Mouse (Mus musculus): Measurements from ENCODE around the gene Med16.
"Not testable (repeated sequence)": the region's sequence is repeated elsewhere in the genome, so short reads cannot be mapped to it uniquely, and the experiment has no call there.

Gene Med16

DNA sequence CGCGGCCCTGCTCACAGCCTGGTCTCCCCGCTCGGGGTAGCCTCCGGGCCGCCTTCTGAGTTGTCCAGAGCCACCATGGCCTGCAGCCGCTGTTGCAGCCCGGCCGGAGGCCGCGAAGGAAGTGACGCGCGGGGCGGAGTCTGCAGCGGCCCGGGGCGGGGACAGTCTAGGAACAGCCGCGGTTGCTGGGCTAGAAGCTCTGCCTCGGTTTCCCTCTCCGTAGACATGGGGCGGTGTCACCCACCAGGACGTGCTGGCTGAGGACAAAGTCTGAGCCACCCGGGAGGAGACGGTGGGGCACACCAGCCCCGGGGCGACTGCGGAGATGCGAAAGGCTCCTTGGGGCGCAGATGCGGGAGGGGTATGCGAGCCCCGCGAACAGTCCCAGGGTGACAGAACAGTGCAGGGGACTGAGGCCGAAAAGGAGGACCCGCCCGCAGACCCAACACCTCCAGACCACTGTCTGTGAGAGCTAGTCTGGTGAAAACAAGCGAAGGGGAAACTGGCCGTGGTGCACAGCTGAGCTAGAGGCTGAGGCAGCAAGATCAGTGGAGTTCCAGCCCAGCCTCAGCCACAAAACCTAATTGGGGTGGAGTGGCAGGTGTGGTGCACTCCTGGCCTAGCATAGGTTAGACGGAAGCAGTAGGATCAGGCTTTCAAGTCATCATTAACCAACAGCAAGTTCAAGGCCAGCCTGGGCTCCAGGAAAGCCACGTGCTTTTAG lies 8.2 kb upstream of the Med16 start, which contains the start of gene Kiss1r:
Gene Kiss1r, plus strand, starts transcription at position 164 of the 724 bp plus-strand sequence.
- DNase-seq: peak; percentile 94

DNA sequence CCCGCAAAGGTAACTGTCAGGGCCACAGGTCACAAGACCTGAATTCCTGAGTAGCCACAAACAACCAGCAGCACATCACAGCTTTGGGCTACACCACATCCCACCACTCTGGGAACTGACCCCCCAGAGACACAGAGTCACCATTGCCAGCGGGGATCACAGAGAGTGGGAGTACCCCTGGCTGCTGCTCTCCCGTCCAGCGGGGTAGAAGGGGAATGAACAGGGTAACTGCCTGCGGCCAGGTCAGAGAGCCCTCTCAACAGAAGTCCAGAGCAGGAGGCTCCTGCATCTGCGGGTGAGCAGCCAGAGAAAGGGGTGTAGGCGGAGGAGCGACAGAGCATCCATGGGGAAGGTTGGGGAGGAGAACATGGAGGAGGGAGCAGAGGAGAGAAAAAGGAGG lies 7.4 kb upstream of the Med16 start:
- DNase-seq: no peak

DNA sequence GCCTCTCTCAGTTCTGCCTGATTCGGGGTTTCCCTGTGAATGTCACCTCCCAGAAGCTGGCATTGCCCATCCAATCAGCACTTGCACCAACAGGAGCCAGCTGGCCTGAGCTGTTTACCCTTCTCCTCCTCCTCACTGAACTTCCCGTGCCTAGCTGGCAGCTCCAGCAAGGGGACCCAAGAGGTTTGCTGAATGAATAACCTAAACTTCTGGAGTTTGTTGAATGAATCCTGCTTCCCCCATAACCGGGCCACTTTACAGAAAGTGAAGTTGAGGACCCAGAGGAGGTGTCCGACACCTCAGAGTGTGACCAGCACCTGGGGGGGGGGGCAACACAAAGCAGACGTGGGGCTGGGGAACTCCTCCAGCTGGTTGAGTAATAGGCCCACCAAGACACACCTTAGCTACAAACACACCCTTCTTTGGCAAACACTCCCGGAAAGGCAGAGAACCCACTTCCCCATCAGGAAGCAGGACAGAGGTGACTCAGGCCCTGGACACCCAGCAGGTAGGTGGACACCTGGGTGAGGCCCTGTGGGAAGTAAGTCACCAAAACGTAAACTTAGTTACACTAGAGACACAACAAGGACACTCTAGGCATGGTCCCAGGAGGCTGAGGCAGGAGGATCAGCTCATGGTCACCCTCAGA lies 6.3 kb upstream of the Med16 start:
- DNase-seq: no peak

DNA sequence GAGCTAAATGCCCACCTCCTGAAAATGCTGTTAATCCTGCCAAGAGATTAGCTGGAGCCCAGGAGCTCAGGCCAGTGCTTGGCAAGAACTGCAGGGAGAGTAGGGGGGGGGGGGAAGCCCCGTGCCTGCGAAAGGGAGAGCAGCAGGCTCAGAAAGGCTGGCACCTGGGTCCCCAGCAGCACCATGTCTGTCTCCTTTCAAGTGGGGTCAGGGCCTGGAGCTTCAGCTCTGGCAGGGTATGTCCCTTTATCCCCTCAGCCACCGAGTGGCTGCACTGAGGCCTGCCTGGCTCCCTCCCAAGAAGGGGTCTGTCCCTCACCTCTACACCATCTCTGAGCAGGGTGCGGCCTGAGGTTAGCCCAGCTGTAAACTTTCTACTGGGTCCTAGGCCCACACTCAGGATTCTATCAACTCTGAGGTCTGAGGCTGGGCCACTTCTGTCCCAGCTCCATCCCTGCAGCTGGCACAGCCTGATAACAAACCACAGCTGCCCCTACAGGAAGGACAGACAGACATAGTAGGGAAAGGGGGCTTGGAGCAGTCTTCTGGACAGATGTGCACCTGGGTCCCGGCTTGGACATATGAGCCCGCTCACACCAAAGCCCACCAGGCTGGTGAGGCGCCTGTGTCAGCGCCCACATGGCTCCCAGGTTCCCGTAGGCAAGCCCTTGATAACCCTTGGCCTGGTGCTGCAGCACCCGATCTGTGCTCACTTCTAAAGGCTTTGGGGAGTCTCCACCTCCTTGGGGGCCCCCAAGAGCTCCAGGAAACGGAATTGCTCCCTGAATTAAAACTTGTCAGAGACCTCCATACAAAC lies 5.6 kb upstream of the Med16 start:
- DNase-seq: no peak

DNA sequence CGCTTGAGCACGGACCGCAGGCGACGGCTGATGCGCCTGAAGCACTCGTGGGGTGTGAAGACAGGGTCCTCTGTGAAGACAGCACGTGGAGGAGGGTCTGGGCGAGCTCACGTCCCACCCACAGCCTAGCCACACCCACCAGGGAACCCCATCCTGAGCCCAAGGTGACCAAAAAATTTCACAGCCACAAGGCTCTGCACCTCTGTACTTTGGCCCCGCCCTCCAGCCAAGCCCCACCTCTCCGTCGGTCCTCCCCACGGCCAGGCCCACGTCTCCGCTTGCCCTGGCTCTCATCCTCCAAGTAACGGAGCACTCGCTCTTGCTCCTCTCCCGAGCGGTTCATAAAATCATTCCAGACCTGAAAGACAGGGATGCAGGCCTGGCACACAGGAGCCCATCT lies 3.7 kb upstream of the Med16 start:
- no peak for DNase-seq

DNA sequence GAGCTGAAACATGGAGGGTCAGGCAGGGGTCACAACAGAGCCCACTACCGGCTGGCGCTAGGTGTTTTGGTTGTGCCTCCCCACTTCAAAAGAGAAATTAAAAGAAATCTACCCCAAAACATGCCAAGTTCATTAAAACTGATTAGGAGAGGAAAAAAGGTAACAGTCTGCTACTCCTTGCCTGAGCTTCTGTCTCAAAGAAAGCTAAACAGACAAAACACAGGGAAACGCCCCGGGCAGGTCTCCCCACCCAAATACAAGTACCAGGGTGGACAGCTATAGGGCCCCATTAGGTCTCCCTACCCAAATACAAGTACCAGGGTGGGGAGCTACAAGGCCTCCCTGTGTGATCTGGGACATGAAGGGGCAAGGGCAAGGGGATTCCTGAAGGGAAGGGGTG lies 1.8 kb upstream of the Med16 start, which contains the start of gene Gm26602:
Gene Gm26602, plus strand, starts transcription at position 301 of the 400 bp plus-strand sequence.
- DNase-seq: no peak

DNA sequence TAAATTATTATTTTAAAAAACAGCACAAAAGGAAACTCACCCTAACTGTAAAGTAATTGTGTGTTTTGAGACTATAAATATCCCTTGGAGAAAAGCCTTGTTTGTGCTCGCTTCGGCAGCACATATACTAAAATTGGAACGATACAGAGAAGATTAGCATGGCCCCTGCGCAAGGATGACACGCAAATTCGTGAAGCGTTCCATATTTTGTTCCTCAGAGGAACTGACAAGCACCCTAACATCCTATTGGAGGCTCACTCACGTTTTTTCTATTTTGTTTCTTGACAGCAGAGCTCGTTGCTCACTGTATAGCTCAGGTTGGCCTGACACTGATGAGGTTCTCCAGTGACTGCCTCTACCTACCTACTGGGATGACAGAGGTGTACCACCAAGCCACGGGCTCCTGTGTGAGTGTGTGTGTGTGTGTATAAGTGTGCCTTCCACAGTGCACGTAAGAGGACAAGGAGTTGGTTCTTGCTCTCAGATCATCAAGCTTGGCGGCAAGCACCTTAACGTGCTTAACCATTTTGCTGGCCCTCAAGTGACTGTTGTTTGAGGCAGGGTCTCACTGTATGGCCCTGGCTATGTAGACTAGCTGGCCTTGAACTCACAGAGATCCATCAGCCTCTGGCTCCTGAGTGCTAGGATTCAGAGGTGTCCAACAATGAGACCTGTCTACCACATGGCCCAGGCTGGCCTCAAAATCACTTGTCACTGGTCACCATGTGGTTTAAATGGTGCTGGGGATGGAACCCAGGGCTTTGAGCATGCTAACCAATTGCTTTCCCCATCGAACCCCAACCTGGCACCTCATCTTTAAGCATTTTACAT lies 584 bp upstream of the Med16 start:
- DNase-seq: peak; percentile 50

DNA sequence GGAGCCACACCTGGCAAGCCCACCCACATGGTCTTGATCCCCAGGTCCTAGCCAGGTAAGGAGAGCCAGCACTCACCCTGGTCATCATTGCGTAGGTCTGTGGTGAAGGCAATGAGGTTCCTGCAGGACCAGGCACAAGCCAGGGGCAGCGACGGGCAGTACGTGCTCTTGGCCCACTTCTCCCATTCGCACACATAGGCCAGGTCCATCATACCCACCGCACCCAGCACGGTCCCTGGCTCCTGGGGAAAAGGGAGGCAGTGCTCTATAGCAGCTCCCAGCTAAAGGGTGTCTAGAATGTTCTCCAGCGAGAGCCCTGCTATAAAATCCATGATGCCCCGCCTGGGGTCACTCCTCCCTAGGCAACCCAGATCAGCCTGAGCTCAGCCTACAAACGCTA lies 1.3 kb downstream of the Med16 start:
- DNase-seq: no peak

DNA sequence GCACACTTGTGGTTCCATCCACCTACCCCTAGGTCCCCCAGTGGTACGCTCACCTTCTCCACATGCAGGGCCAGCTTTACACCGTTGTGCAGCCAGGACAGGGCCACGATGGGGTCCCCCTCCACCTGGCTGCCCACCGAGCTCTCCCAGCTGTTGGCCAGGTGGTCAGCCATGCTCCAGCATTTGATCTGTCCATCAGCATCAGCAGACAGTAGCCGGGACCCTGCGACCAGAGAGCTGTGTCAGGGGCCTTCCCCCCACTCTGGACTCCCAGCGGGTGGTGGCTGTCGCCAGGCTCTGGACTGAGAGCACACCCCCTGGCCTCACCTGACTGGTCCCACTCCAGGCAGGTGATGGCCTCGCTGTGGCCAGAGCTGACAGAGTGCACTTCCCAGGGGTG lies 2.0 kb downstream of the Med16 start:
- DNase-seq: no peak

DNA sequence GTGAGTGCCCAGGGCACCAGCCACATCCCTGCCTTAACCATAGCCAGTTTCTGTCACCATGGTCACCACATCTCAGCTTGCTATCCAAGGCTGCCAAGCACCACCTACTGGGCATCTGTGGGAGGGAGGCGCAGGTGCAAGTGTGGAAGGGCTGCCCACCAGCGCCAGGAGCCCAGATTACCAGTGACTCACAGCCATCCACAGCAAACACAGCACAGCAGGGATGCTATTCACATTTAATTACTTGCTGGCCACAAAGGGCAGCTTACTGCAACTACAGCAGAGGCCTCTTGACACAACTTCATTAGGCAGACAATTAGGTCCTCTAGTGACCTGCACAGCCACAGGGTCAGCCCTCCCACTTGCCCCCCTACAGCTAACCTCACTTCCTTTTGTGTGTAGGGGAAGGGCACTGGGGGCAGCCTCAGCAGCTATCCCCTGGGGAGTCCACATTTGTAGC lies 7.7 kb downstream of the Med16 start:
- DNase-seq: no peak

DNA sequence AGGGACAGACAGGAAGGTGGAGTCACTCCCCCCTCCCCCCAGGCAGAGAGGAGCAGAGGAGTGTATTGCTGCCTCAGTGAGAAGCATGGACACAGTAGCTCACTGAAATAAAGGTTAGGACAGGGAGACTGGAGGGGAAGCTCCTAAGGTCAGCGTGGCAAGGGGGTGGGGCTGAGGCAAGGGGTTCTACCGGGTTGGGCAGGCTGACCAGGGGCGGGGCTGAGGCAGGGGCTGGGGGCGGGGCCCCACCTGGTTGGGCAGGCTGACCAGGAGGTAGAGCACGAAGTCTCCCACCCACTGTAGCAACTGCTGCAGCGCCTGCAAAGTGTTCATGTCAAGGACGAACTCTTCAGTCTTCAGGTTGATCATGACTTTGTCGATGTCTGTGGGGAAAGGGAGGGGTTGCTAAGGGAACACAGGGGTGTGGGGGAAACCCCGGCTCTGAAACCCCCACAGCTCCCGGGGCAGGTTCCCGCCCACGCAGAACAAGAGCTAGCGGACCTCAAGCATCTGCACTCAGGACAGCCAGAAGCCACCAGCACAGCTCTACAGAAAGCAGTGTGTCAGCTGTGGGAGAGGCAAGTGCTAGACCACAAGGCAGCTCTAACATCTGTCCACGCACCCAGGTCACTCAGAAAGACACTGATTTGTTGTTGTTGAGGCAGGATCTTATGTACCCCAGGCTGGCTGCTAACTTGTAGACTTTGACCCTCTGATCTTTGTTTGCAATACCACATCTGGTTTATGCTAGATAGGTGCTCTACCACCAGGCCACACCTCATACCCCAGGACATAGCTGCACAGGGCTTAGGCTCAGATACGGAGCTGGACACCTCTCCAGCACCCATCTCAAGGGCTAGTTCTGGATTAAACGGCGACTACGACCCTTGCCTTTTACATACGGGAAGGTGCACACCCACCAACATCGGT lies 11.1 kb downstream of the Med16 start:
- DNase-seq: peak; percentile 52

DNA sequence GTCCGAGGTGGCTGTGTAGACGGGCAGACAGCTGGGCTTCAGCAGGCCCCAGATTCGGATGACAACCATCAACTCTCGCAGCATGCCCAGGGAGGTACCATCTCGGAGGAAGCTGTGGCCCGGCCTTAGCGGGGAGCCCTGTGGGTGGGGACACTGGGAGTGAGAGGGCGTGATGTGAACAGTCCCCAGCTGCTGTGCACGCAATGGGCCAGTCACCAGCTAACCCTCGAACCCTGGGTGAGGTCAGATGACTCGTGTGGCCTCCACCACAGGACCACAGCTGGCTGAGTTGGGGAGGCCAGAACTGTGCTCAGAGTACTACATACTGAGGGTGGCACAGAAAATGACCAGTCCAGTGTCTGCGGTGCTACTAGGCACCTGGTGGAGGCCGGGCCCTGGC lies 11.9 kb downstream of the Med16 start:
- DNase-seq: no peak

DNA sequence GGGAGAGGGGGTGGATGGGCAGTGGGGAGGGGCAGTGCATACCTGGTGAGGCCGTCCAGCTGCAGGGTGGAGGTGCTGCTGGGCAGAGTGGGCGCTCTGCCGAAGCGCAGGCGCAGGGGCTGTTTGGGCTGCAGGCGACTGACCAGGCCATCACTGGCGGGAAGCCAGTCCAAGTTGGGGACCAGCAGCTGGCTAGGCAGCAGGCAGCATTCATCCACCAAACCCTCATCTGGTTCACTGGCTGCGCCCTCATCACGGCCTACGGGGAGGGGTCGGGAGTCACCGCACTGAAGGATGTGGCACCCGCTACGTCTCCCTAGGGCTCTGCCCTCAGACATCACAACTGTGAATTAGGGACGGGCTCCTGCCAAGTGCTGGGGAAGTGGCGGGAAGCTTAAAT lies 12.4 kb downstream of the Med16 start:
- DNase-seq: peak; percentile 43

DNA sequence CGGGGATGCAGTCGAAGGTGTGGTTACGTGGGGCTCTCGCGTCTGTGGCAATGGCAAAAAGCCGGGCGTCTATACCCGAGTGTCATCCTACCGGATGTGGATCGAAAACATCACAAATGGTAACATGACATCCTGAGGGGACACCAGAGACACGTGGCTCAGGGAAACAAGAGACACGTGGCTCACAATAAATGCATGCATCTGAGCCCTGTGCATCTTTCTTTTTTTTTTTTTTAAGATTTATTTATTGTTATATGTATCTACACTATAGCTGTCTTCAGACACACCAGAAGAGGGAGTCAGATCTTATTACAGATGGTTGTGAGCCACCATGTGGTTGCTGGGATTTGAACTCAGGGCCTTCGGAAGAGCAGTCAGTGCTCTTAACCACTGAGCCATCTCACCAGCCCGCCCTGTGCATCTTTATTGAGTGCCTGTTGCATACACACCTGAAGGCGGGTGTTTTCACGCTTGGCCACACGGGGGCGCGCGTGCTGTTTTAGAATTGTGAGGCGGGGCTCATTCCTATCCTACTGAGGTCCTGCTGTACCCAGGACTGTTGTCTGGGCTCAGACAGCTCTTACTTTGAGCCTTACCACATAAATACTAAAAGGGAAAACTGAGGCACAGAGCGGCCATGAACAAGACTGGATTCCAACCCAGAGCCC lies 16.1 kb downstream of the Med16 start:
- peak; percentile 85 for DNase-seq

DNA sequence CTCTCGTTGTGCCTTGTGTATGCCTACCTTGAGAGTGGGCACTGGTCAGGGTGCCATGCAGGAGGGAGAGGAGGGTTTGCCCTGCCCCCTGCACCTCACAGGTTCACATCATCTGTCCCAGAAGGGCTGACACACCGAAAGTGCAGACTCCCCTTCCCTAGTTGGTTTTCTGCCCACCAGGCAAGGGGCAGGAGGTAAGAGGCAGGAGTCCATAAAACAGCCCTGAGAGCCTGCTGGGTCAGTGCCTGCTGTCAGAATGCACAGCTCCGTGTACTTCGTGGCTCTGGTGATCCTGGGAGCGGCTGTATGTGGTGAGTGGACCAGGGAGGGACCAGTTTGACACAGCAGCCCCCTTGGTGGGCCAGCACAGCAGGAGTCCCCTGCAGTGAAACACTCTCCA lies 18.1 kb downstream of the Med16 start, which contains the start of gene Cfd:
Gene Cfd, plus strand, starts transcription at position 184 of the 400 bp plus-strand sequence.
- no peak for DNase-seq

DNA sequence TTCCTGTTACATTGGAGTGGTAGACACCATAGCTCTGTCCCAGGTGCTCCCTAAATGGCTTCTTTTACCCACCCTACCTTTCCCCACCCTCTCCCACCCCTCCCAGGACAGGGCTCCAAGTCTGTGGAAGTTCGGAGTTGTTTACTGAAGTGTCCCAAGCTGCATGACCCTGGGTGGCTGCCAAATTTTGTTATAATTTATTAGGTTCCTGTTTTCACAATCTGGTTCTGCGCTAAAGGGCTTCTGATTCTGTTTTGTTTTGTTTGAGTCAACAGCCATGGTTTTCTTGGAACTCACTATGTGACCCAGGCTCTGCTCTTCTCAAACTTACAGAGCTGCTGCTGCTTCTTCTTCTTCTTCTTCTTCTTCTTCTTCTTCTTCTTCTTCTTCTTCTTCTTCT lies 19.3 kb downstream of the Med16 start:
- peak; percentile 74 for DNase-seq

DNA sequence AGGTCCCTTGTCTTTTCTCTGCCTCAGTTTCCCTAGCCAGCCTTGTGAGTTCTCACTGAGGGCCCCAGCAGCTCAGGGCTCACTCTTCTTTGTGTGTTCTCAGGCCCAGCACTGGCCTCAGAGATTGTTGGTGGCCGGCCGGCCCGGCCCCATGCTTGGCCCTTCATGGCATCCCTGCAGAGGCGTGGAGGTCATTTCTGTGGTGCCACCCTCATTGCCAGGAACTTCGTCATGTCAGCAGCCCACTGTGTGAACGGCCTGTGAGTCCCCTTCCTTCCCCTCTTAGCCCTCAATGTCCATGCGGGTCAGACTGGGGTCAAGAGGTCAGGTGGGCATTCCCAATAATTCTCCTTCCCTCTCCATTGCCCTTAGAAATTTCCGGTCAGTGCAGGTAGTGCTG lies 22.1 kb downstream of the Med16 start:
- DNase-seq: no peak

DNA sequence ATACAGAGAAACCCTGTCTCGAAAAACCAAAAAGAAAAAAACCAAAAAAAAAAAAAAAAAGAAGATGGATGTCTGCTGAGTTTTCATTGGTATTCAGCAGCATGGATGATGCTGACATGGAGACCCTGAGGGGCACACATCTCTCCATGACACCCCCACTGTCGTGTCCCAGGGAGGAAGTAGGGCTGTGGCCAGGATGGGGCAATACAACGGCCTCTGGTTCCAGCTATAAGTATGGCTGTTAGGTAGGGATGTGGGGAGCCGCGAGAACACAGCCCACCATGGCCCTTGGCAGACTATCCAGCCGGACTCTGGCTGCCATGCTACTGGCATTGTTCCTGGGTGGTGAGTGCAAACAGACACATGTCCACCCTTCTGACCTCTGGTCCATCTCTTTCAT lies 22.7 kb downstream of the Med16 start, which contains the start of gene Elane:
Gene Elane, plus strand, starts transcription at position 194 of the 400 bp plus-strand sequence.
- no peak for DNase-seq

DNA sequence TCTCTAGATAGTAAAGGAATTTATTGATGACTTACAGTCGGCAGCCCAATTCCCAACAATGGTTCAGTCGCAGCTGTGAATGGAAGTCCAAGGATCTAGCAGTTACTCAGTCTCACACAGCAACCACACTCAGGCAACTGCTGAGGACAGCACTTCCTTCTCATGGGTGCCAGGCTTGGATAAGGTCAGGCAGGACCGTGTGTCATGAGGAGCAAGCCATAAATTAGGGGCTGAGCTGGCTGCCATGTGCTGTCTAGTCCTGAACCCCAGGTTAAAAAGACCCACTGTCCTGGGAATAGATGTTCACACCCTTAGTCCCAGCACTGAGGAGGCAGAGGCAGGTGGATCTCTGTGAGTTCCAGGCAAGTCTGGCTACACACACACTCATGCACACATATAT lies 23.8 kb downstream of the Med16 start:
- DNase-seq: not testable (repeated sequence)

DNA sequence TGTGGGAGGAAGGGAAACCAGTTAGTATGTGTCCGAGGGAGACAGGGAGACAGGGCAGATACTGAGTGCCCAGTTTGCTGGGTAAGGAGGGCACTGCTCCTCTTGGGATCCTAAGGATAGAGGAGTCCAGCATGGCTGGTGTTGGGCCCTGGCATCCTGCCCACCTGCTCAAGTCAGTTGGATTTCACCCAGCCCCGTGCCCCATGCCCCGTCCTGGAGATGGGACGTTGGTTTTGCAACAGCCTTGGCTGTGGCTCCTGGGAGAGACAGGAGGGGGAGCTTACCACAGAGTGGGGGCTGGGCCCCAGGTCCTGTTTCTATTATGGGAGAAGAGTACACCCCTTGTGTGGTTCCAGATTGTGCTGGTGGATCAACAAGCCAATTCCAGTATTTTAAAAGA lies 24.3 kb downstream of the Med16 start:
- DNase-seq: peak; percentile 83

Measured in kidney, postnatal 10 days (tissue).